Mouse (Mus musculus) megakaryocyte-erythroid progenitor cell, adult 5-6 weeks (primary cell): ENCODE measurements around the gene Cdkal1. TPM values are rescaled to one million over a fixed set of nuclear protein-coding genes. Genes with fewer than 3 reads are reported as not detected.

Experiments used
- ATAC-seq: replicated peaks from 2 replicates; pipeline ENCODE4 v1.8.0; 2016; ENCODE audit warnings: mild to moderate bottlenecking, inconsistent platforms; ENCODE audit not compliant: severe bottlenecking, poor library complexity, low FRiP score, low TSS enrichment
- total RNA-seq, 2 experiments: library from RNA; stranded (forward) in 1 of 2; stranded (reverse) in 1 of 2; fragments of 200-1000, 215-1000 nt in 1 of 2; fragments of >200 nt in 1 of 2; fragmentation: Nextera tagmentation in 1 of 2; gene quantifications; 2 replicates each; pipeline ENCODE4 v1.2.3; 2014 to 2017

Gene Cdkal1
- total RNA-seq, 2 experiments from 2014 or later, result 18.8 to 21.4 TPM

DNA sequence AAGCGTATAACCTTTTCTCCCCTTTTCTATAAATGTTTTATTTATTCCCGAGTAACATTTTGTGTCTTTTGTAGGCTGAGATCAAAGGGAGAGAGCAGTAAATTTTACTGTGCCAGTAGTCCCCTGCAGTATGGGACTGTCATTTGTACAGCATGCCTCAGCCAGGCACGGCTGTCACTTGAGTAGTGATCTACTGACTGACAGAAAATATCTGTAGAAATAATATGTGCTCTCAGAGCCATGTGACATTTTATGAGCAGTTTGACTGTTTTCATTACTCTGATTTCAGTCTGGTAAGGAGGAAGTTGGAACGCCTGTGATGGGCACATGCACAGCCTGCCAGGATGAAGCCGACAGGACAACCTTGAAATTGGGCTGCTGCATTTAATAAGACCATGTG is 455.6 kb downstream of the Cdkal1 start:
- no peak for ATAC-seq

- ATAC-seq, result no peak
Observed at GRCm38 (mm10) chr13:29398456-29398855, 457.0 kb downstream of the Cdkal1 start.

DNA sequence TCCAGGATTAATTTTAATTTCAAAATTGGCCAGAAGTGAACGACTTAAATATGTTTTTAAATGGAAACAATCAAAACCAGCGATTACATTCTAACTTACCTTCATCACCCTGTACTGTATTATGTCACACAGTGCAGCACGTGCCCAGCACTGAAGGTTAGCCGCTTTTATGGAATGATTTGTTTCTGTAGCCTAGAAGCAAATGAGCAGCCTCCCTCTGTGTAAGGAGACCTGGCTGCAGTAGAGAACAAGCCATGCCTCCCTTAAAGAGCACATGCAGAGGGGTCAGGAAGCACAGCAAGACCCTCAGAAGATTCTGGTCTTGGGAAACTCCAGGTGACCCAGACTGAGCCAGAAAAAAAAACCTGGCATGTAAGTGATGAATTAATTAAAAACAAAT is 459.8 kb downstream of the Cdkal1 start:
- ATAC-seq, result no peak

DNA sequence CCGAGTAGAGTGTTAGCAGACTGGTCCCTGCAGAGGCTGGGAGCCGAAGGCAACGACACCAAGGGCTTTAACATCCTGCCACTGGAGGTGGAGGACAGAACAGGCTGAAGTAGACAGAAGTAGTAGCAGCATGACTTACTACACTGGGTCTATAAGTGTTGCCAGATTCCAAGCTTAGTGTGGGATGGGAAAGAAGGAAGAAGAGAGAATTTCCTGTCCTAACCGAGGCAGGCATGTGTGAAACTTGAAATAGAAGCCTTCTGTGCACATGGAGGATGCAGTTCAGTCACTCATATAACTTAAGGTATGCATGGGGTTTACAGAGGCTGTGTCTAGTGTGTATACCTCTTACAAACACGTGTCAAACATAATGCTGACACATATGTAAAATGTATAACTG is 465.4 kb downstream of the Cdkal1 start:
- ATAC-seq, result no peak

DNA sequence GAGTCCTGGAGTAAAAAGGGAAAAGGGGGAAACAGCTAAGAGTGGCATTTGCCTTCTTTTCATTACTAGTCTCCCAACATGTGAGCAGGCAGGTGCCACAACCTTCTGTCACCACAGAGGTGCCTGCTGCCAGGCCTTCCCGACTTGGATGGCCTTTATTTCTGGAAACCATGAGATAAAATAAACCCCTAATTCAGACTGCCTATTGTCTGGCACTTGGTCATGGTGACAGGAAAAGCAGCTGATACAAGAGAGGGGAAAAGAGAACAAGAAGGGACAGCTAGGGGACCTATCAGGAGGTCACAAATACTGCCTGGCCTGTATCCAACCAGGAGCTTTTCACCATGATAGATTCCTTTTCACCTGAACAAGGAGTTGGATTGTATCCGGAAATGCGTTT is 466.6 kb downstream of the Cdkal1 start:
- ATAC-seq, result no peak

DNA sequence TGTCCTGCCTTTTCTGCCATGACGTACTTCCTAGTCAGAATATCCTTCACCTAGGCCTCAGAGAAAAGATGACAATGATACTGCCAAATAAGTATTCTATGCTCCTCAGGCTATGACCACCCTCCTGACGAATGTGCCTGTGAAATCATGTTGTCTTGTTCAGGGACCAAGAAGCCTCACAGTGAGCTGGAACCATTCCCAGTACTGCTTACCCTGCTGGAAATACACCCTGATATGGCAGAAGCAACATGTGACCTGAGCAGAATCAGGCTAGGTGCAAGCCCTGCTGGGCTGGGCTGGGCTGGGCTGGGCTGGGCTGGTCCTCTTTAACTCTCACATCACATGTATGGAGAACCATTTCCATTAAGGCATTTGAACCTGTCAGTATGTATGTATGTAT is 477.9 kb downstream of the Cdkal1 start:
- no peak for ATAC-seq

DNA sequence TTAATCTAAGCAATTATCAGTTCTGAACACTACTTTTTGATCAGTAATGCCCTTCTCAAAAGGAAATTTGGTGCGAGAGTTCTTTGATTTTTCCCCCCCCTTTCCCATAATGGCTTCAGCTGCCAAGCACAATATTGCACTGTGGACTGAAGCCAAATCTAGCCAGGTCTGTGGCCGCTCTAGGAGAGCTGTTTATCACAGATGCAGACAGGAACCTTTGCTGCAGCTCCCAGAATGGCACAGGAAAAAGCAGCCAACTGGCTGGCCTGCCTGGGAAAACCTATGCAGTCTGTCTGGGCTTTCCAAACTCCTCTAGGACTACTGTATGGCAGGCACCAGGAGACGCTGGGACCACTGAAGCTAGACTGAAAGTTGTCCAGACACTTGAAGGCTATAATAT is 483.6 kb downstream of the Cdkal1 start:
- no peak for ATAC-seq

DNA sequence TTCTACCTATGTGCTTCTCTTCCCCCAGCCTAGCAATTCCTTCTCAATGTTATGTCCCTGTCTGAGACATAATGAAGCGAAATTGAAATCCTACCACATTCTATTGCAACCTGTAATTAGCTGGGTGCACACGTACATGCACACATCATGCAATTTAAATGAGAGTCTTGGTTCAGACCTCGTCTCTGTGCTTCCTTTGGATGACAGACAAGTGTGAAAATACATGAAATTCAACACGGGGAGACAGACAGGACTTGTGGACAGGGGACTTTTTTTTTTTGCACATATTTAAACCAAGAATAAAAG is 484.1 kb downstream of the Cdkal1 start:
- ATAC-seq, result no peak

GRCm38 (mm10) chr13:29370731-29371465 is 484.6 kb downstream of the Cdkal1 start:
- ATAC-seq, result no peak

DNA sequence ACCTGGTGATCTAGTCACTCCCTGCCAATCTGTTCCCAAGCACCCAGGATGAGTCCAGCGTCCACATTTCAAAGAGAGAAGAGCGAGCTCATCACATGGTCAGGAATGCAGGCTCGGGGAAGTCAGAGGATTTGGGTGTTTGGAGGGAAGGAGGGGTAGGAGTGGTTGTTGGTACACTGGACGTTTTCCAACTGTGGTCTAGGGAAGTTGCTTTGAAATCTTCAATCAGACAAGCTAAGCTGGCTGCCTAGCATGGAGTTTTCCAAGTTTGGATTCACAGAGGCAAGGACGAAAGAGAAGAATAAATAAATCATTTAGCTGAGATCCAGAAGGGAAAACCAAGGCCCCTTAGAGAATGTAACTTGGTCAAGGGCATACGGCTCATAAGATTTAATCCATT is 486.7 kb downstream of the Cdkal1 start:
- no peak for ATAC-seq

DNA sequence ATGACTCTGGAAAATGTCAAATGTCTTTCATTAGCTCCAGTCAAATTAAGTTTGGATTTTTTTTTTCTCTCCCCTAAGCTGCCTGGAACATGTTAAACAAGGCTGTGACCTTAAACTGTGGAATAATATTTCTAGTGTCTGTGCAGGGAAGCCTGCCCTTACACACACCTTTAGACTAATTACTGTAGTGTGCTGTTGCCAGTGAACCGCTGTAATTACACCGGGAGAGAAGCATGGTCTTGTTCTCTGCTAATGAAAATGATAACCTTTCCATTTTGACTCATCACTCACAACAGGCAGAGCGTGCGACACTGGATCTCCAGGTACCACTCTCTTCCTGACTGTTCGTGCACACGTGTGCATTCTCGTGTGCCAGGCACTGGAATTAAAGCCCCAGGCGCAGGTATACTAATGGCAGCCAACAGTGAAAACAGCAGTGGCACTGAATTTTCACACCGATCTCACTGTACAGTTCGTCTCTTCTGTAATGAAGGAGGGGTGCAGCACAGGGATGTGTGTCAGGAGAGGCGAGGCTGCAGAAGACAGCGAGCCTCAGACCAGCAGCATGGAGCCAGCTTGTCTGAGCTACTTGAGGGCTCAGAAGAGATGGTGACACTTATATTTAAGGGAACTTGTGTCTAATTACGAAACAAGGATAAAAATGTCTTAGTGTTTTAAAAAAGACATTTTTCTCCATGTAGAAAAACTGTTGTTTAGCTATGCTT is 490.4 kb downstream of the Cdkal1 start:
- ATAC-seq, result no peak

DNA sequence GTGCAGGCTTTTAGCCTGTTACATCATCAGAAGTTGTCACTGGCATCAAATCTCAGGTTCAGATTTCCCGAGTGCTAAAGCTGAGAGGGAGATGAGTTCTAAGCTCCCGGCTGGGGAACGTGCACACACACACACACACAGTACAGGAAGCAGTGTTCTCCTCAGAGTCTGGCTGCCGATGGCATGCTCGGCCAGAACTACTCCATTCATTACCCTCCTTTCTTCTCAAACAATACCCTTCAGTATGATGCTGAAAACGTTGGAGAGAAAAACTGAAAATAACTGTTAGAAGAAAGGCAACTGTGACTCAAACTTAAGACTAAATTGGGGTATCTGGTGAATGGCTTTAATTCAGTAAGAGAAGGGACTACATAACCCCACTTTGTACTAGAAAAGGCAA is 491.5 kb downstream of the Cdkal1 start:
- ATAC-seq, result no peak

DNA sequence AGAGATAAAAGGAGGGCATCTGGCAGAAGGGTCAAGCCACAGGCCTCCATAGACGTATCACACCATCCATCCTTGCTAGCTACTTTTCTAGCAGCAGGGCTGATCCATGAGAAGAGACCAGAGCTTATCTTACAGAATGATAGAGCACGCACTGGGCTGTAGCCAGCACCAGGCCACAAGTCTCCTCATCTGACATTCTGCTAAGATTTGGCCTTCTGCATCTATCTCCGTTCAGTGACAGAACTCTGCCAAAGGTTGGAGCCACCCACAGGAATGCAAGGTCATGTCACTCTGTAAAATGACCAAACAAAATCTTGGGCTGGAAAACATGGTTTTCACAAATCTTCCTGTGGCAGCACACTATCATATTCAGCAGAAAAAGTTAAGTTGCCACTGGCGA is 493.6 kb downstream of the Cdkal1 start:
- ATAC-seq, result peak; percentile 55

GRCm38 (mm10) chr13:29360899-29361298 is 494.6 kb downstream of the Cdkal1 start:
- ATAC-seq, result no peak

DNA sequence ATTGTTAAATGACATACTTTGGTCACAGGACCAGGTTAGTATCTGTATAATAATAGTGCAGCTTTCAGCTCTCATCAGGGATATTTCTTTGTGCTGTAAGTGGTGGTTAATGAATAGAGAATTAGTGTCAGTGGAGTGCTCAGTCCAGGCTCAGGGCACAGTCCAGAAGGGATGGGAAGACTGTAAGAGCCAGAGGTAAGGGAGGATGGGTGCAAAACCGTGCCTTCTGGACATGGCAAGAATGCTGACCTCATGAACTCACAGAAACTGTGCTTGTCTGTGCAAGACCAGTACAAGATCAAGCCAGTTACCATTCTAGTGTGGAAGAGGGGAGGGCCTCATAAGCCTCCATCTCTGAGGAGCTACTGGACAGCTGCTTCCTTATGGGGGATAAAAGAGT is 496.1 kb downstream of the Cdkal1 start:
- no peak for ATAC-seq

- no peak for ATAC-seq
Observed at GRCm38 (mm10) chr13:29357483-29357882, 498.0 kb downstream of the Cdkal1 start.

DNA sequence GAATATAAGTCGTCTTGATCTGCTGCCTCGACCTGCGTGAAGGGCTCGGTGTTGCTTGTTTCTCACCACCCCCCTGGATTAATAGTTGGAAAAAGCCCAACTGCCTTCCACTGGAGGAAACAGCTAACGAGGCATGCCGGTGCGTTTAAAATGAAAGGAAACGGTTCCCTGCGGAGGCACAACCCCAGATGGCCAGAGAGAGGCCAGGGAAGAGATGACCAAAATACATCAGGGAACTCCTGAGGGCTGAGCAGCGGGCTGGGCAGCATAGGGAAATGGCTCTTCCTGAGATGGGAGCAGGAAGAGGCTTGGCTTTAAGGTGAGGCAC is 499.4 kb downstream of the Cdkal1 start:
- ATAC-seq, result no peak

- ATAC-seq, result no peak
Observed at GRCm38 (mm10) chr13:29355484-29356157, 499.9 kb downstream of the Cdkal1 start.

DNA sequence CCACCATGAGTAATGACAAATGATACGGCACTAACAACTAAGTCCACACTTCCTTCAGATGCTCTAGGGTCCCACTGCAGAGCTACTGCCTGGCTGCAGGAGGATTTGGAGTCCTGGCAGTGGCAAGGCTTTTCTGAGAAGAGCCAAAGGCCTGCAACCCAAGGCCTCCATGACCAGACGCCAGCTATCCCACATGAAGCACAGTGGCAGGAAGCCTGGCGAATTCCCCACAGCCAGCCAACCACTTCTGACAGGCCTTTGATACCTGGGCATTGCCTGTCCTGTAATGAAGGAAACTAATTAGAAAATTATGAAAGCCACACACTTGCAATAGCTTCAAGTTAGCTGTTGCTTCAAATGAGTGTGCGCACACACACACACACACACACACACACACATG is 500.5 kb downstream of the Cdkal1 start:
- no peak for ATAC-seq

- ATAC-seq, result no peak
Observed at GRCm38 (mm10) chr13:29353888-29354415, 501.5 kb downstream of the Cdkal1 start.
